Mouse (Mus musculus) midbrain, embryonic 10.5 days (tissue): ENCODE results near the gene Elmod3. TPM values are rescaled to one million over a fixed set of nuclear protein-coding genes. Genes with fewer than 3 reads are reported as not detected.

Source experiments
- DNase-seq: peaks from one replicate; pipeline ENCODE4 v3.0.0-alpha.2; 2017; ENCODE audit warnings: low spot score
- H3K27ac ChIP-seq: fragments of 300-500 bp; sonication (generic); replicated peaks from 2 replicates; pipeline ENCODE4 v1.5.1; 2016; ENCODE audit warnings: mild to moderate bottlenecking
- H3K27me3 ChIP-seq: fragments of 300-500 bp; sonication (generic); 2 replicates; pipeline ENCODE4 v1.6.1; 2016; ENCODE audit warnings: low read depth, mild to moderate bottlenecking; ENCODE audit not compliant: poor library complexity, severe bottlenecking
- H3K36me3 ChIP-seq: fragments of 300-500 bp; sonication (generic); 2 replicates; pipeline ENCODE4 v1.6.1; 2016; ENCODE audit warnings: mild to moderate bottlenecking, moderate library complexity
- H3K4me1 ChIP-seq: fragments of 300-500 bp; sonication (generic); 2 replicates; pipeline ENCODE4 v1.6.1; 2016
- H3K4me3 ChIP-seq: fragments of 300-500 bp; sonication (generic); 2 replicates; pipeline ENCODE4 v1.5.1; 2016; ENCODE audit warnings: mild to moderate bottlenecking, moderate library complexity
- H3K9me3 ChIP-seq: fragments of 300-500 bp; sonication (generic); replicated peaks from 2 replicates; pipeline ENCODE4 v1.6.1; 2016; ENCODE audit warnings: mild to moderate bottlenecking
- WGBS: fragments of 180-500 bp; shearing (Covaris S2); methylation state at CpG from one replicate; pipeline ENCODE4 v1.1.7; 2016; 5-methylcytosine and 5-hydroxymethylcytosine counted together
- polyA plus RNA-seq: library from polyadenylated mRNA; unstranded; fragments of >200 nt; fragmentation: Nextera tagmentation; extraction: Ambion mirVana; gene quantifications from 2 replicates; pipeline ENCODE4 v1.2.1, GENCODE M21; 2016

Elmod3 gene
- polyA plus RNA-seq, 1 experiment from 2014 or later: 14.2 TPM

DNA sequence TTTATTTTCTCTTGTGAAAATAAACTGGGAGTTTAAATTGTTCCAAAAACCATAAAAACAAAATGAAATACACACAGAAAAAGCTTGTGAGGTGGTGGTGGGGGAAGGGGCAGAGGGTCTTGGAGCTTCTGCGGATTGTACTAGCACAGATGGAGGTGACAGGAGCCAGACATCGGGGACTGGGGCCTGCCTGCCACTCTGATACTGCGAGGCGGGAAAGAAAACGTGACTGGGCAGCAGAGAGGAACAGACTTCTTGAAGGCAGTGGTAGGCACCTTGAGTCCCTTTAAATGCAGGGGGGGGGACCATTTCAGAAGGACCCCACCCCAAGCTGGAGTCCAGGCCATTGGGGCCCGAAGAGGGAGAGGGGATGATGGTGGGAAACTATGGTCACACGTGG, 28.2 kb upstream of the Elmod3 start:
- Histone ChIP-seq H3K4me1 (no peaks in the 10 kb centered on the region), H3K9me3 (no peaks in the 10 kb centered on the region), H3K36me3 (peaks cover 51% of the 10 kb centered on the region), H3K27me3 (no peaks in the 10 kb centered on the region), H3K27ac (no peak overlapping the region), H3K4me3 (no peak overlapping the region)
- DNase-seq: no peak
- 88% methylated on average over 7 of the region's 7 CpGs for WGBS

GRCm38 (mm10) chr6:72623661-72624402, 25.6 kb upstream of the Elmod3 start:
- H3K27me3 ChIP-seq: no peaks in the 10 kb centered on the region
- H3K9me3 ChIP-seq: no peaks in the 10 kb centered on the region
- H3K4me3 ChIP-seq: no peak overlapping the region
- DNase-seq: no peak
- 92% methylated on average over 8 of the region's 8 CpGs for WGBS
- peaks cover 25% of the 10 kb centered on the region for H3K36me3 ChIP-seq
- H3K4me1 ChIP-seq: no peaks in the 10 kb centered on the region
- H3K27ac ChIP-seq: no peak overlapping the region

DNA sequence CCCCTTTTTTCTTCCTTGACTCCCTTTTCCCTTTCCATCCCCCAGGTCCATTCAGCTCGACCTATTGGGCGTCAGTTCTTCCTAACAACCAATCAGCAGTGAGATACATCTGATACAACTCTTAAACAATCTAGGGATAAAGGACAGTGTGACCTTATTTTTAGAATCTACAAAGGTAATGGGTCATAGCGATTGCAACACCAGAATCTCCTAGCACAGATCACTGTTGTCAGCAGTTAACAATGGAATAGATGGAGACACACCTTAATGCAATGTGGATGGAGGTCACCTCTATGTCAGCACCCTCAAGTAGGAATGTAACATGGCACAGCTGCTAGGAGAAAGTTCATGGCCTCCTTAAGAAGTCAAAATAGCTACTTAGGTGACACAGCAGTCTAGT, 24.7 kb upstream of the Elmod3 start:
- no peaks in the 10 kb centered on the region for H3K4me1 ChIP-seq
- H3K9me3 ChIP-seq: no peaks in the 10 kb centered on the region
- H3K27me3 ChIP-seq: no peaks in the 10 kb centered on the region
- WGBS: 38% methylated on average over 3 of the region's 3 CpGs
- no peak overlapping the region for H3K4me3 ChIP-seq
- H3K36me3 ChIP-seq: peaks cover 16% of the 10 kb centered on the region
- H3K27ac ChIP-seq: no peak overlapping the region
- DNase-seq: no peak

GRCm38 (mm10) chr6:72620920-72621319, 22.7 kb upstream of the Elmod3 start:
- Histone ChIP-seq H3K27ac (no peak overlapping the region), H3K9me3 (no peaks in the 10 kb centered on the region), H3K27me3 (no peaks in the 10 kb centered on the region), H3K4me1 (peaks cover 10% of the 10 kb centered on the region), H3K36me3 (no peaks in the 10 kb centered on the region), H3K4me3 (no peak overlapping the region)
- DNase-seq: no peak
- 88% methylated on average over 5 of the region's 5 CpGs for WGBS

DNA sequence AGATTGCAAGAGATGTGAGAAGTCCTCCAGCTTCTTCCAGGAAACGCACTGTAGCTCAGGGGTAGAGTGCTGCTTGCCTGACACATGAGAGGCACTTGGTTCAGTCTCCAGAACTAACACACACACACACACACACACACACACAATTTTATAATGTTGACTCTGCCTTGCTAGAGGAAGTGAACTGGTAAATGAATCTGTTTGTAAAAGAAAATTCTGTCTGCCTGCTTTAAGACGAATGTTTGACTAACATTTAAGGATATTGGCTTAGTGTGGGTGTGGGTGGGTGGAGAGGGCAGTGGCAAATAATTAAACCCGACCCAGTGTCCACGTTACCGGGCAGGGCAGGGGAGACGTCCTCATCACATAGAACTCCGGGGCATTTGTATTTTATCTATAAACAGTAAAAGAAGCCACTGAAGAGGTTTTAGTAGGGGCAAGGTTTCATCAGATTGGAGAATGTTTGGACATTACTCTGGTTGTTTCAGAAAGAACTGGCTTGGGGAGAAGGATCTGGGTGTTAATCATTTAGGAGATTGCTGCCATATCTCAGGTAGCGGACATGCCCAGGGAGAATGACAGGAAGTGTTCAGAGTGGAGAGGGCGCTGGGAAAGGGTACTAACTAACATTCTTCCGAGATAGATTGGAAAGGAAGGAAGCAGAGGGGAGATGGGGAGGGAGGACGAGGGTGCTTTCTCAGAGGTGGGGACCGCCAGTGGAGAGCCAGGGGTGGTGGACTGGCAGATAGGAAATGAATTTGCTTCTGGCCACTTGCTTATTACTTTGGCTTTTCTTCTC, 21.7 kb upstream of the Elmod3 start:
- 70% methylated on average over 12 of the region's 12 CpGs for WGBS
- Histone ChIP-seq H3K4me1 (peaks cover 20% of the 10 kb centered on the region), H3K27me3 (no peaks in the 10 kb centered on the region), H3K9me3 (no peaks in the 10 kb centered on the region), H3K27ac (no peak overlapping the region), H3K4me3 (no peak overlapping the region), H3K36me3 (no peaks in the 10 kb centered on the region)
- no peak for DNase-seq

- under 1% methylated on average over 41 of the region's 41 CpGs for WGBS
These were observed 18.6 kb upstream of the Elmod3 start, which contains the start of gene Tgoln1 for GRCm38 (mm10) chr6:72616643-72617288. TSS of gene Tgoln1 (minus strand) at chr6:72617000.

GRCm38 (mm10) chr6:72615561-72616375, 17.6 kb upstream of the Elmod3 start:
- peaks cover 32% of the 10 kb centered on the region for H3K36me3 ChIP-seq
- H3K27me3 ChIP-seq: no peaks in the 10 kb centered on the region
- WGBS: 33% methylated on average over 25 of the region's 25 CpGs
- peaks cover 32% of the 10 kb centered on the region for H3K4me1 ChIP-seq
- no peak for DNase-seq
- peak overlapping the region; percentile 92 for H3K27ac ChIP-seq
- H3K9me3 ChIP-seq: no peaks in the 10 kb centered on the region
- peak overlapping the region; percentile 78 for H3K4me3 ChIP-seq

More at GRCm38 (mm10) chr6:72616643-72617288, 18.6 kb upstream of the Elmod3 start, which contains the start of gene Tgoln1:
- Histone ChIP-seq H3K4me3 (peak within 1 kb of the TSS; percentile 78), H3K36me3 (peaks cover 22% of the 10 kb centered on the region), H3K4me1 (peaks cover 32% of the 10 kb centered on the region), H3K9me3 (no peaks in the 10 kb centered on the region), H3K27ac (peak within 1 kb of the TSS; percentile 92), H3K27me3 (no peaks in the 10 kb centered on the region)
- DNase-seq: peak; percentile 95

- DNase-seq: no peak
- 69% methylated on average over 2 of the region's 2 CpGs for WGBS
- Histone ChIP-seq H3K9me3 (no peaks in the 10 kb centered on the region), H3K27ac (no peak overlapping the region), H3K36me3 (peaks cover 38% of the 10 kb centered on the region), H3K27me3 (no peaks in the 10 kb centered on the region), H3K4me3 (peak overlapping the region; percentile 78), H3K4me1 (peaks cover 32% of the 10 kb centered on the region)
These were observed 16.9 kb upstream of the Elmod3 start for GRCm38 (mm10) chr6:72615151-72615550.

DNA sequence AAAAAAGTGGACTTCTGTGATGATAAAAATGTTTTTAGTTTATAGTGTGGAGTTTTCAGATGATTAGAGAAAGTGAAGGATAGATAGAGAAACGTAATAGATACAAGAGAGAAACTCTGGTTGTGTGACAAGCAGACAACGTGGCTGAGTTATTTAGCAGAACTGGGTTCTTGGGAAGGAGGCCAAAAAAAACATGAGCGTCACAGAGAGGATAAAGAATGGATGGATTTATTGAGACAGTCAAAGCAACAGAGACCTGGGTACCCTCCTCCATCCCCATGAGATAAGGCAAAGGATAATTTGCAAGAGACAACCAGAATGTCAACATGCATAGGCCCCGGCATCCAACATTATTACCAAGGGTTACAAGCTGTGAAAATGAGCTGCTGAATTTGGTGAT, 12.0 kb upstream of the Elmod3 start:
- Histone ChIP-seq H3K9me3 (no peaks in the 10 kb centered on the region), H3K4me3 (no peak overlapping the region), H3K27ac (no peak overlapping the region), H3K27me3 (no peaks in the 10 kb centered on the region), H3K36me3 (peaks cover 80% of the 10 kb centered on the region), H3K4me1 (peaks cover 15% of the 10 kb centered on the region)
- WGBS: 92% methylated on average over 4 of the region's 4 CpGs
- no peak for DNase-seq

GRCm38 (mm10) chr6:72608662-72609184, 10.5 kb upstream of the Elmod3 start:
- Histone ChIP-seq H3K27ac (no peak overlapping the region), H3K9me3 (no peaks in the 10 kb centered on the region), H3K4me3 (no peak overlapping the region), H3K4me1 (0 out of 2 replicates have a peak, but pooled peaks cover under 1% of the 10 kb centered on the region), H3K27me3 (no peaks in the 10 kb centered on the region), H3K36me3 (peaks cover 89% of the 10 kb centered on the region)
- WGBS: 91% methylated on average over 4 of the region's 4 CpGs
- no peak for DNase-seq

DNA sequence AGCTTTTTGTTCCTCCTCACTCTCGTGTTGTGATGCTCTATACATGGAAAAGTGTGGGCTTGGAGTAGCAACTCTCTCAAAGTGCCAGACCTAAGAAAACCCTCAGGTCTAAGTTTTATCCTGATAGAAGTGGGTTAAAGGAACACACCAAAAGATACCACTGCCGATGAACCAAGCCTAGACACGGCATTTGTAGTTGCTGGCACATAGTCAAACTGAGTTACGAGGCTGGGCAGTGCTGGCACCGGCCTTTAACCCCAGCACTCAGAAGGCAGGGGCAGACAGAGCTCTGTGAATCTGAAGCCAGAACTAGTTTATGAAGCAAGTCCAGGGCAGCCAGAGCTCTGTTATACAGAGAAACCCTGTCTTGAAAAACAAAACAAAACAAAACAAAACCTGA, 9.5 kb upstream of the Elmod3 start:
- 90% methylated on average over 5 of the region's 5 CpGs for WGBS
- Histone ChIP-seq H3K36me3 (peaks cover 83% of the 10 kb centered on the region), H3K27ac (no peak overlapping the region), H3K4me3 (no peak overlapping the region), H3K4me1 (no peaks in the 10 kb centered on the region), H3K9me3 (no peaks in the 10 kb centered on the region), H3K27me3 (no peaks in the 10 kb centered on the region)
- DNase-seq: no peak

GRCm38 (mm10) chr6:72607060-72607459, 8.8 kb upstream of the Elmod3 start:
- no peaks in the 10 kb centered on the region for H3K9me3 ChIP-seq
- 86% methylated on average over 4 of the region's 4 CpGs for WGBS
- no peak overlapping the region for H3K27ac ChIP-seq
- H3K27me3 ChIP-seq: no peaks in the 10 kb centered on the region
- no peak overlapping the region for H3K4me3 ChIP-seq
- no peak for DNase-seq
- no peaks in the 10 kb centered on the region for H3K4me1 ChIP-seq
- H3K36me3 ChIP-seq: peaks cover 80% of the 10 kb centered on the region
